Mouse (Mus musculus) adrenal gland (tissue): ENCODE data around the gene Atp5c1.

Experiments used
- intact Hi-C: fragments of 180-260 bp; cut with DNase I; formaldehyde crosslinking; loops from one replicate; pipeline ENCODE4 v1.15.1; 2025

Atp5c1 gene

DNA sequence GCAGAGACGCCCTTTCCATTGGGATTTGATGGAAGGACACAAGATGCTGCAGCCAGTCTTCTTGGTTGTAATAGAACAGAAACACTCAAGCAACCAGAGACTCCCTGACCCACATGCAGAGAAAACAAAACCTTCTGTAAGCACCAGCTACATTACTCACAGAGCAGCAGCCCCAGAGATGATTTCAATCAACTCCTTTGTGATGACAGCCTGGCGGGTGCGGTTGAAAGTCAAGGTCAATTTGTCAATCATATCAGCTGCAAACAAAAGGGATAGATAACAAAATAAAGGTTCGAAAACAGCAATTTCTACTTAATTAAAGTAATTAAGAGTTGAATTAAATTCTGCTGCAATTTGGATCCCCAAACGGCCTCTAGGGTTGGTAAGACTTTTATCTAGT lies 21.5 kb downstream of the Atp5c1 start:
- intact Hi-C loops = no loop called here

DNA sequence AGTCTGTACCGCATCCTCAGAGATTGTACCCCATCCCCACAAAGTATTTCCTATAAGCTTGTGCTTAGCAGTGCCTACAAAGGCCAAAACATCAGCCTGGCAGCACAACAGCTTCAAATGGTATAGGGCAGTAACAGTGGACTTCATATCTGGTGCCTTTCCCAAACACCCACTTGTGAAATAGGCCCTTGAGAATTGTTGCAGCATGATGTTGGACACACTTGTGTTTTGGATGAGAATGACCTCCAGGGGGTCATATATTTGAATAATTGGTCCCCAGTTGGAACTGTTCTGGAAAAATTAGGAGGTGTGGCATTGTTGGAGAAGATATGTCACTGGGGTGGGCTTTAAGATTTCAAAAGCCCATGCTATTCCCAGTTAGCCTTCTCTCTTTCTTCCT lies 28.3 kb downstream of the Atp5c1 start:
- intact Hi-C loops = no loop called here

DNA sequence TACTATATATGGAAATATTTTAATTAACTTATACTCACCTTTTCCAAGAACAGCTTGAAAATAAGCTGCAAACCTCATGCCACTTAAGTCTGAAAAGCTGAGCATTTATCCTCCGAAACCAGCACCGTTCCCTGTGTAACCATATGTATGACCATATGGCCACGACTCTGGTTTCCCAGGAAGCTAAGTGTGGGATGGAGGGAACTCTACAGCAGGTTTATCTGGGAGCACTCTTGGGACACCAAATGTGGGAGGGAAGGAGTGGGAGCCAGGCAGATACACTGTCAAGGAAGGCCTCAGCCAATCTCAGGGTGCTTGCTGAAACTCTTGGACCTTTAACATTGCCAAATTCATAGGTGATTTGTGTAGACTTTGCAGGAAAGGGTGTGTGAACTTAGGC lies 29.4 kb downstream of the Atp5c1 start:
- intact Hi-C loops = no loop called here

DNA sequence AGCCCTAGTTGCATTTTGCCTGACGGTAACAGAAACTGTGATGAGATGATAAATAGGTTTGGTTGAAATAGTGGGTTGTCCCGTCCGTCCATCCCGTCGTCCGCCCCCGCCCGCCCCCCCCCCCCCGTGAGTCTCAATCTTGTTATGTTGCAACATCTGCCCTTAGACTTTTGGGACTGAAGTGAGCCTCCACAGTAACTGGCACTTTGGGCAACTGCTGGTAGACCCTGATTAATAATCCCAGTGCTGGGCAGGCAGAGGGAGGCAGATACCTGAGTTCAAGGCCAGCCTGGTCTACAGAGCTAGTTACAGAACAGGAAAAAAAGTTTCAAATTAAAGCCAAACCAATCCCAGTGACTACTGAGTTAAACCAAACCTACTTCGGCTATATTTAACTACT lies 30.9 kb downstream of the Atp5c1 start:
- intact Hi-C loops = loop anchor here (5.0 kb wide), 1 partner anchor 38 kb away; no protein-coding TSS in a partner anchor

DNA sequence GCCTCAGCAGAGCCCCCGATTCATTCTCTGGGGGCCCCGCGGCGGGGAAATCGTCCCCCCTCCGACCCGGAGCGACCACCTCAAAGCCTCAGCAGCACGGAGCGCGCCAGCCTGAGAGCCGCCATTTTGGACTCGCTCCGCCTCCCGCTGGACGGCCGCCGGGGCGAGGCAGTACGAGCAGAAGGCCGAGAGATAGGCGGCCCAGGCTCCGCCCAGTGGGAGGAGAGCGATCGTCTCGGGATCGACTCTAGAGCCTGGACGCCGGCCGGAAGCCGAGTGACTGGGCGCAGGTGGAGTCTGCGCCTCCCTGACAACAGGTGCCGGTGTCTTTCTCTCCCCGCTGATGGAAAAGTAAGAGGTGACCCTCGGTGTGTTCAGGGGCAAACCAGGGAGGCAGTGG lies 31.8 kb downstream of the Atp5c1 start, which contains the start of gene Taf3:
Gene Taf3 (minus strand): TSS at position 136 of the 400 bp plus-strand sequence.
- intact Hi-C loops = loop anchor here (5.0 kb wide), 1 partner anchor 39 kb away; no protein-coding TSS in a partner anchor

DNA sequence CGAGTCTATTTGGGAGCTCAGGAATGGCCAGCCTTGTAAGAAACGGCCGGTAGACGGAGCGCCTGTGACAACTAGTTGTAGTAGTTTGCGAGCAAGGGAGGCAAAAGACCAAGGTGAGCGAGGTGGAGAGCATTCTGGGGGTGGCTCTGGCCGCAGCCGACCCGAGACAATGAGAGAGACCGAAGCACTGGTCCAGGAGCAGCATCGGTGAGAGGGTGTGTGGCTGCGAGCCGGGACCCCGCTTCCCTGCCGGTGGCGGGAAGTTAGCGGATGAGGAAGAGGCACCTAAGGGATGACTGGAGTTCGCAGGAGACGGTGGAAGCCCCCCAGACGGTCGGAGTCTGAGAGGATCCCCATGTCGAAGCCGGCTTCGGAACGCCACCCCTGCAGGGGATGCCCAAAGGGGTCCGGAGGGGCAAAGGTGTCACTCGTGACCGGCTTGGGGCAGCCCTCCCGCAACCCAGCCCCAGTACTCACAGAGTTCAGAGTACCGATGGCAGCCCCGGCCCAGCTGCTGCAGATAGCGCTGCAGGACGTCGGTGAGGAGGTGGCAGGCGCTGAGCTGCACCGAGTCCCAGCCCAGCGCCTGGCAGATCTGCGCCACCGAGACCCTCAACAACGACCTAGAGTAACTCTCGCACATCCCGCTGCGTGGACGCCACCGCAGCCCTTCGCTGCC lies 32.4 kb downstream of the Atp5c1 start:
- intact Hi-C loops = loop anchor here (5.0 kb wide), 1 partner anchor 39 kb away; no protein-coding TSS in a partner anchor

DNA sequence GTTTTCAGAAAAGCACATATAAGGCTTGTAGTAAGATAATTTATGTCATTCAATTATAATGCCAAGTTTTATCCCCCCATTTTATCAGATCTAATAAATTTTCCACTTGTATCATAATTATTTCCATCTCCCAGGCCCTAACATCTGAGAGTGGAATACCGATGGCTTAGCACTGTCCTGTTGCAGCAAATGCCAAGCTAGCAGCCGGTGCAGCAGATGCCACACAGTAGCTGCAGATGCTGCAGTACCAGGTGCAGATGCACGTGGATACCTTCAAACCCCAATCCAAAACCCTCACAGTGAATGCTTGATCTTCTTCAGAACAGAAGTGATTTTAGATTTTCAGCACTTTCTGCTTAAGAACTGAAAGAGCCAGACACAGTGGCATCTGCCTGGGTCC lies 45.3 kb downstream of the Atp5c1 start:
- intact Hi-C loops = no loop called here

DNA sequence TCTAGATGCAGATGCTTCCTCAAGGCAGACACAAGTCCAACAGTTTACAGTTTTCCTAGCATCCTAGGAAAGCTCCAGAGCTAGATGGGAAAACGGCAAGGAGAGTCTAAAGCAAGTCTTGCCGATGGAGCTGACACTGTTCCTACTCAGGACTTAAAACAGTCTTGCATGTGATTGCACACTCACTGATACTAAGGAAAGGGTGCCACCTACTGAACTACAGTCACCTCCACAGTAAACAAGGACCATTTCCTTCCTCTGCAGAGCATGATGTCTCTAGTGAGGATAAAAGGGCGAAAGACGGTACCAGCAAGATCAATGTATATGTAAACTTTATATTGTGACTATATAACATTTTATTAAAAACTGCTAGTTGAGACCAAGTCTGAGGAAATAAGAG lies 46.6 kb downstream of the Atp5c1 start:
- intact Hi-C loops = no loop called here

DNA sequence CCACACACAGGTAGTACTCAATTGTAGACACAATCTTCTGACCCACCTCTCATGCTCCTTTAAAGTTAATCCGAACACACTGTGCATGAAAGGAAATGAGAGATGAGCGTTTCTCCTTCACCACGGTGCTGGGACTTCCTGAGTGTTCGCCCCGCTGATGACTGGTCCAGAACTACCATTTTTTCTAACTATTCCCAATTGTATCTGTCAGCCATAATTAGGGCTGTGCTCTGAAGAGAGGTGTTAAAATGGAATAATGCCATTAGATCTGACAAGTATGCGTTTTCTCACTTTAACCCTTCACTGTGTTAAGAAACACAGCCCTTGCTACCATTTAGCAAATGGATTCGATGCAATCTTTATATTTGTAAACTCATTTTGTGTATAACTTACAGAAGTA lies 50.6 kb downstream of the Atp5c1 start:
- intact Hi-C loops = no loop called here

DNA sequence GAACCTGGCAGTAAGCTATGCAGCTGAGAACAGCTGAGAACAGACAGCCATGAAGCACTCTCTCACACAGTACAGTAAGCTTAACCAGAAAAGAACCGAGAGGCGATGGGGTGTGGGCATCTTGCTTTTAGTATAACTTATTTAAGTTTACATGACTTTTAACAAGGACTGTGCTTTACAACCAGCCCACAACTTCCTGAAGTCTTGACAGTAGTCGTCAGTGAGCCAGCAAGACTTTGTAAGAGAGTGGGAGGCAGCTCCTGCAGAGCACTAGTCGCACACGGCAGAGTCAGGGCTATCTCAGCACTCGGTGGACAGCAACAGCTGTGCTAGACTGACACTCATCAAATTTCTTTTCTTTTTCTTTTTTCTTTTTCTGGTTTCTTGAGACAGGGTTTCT lies 56.0 kb downstream of the Atp5c1 start:
- intact Hi-C loops = no loop called here

DNA sequence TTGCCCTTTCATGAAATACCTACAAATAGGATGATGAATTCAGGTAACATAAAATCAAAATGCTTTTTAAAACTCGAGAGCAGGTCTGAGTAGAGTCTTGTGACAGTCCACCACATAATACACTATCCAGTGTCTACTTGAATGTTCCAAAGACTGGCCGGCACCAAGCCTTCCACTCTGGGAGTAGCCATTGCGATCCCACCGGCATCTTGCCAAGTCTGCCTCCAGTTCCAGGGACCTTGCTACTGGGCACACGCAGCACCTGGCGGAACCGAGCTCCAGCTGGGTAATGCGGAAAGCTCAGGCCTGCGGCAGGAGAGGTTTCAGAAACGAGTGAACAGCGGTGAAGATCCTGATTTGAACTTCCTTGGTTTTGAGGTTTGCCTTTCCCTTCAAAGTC lies 59.0 kb downstream of the Atp5c1 start:
- intact Hi-C loops = no loop called here

DNA sequence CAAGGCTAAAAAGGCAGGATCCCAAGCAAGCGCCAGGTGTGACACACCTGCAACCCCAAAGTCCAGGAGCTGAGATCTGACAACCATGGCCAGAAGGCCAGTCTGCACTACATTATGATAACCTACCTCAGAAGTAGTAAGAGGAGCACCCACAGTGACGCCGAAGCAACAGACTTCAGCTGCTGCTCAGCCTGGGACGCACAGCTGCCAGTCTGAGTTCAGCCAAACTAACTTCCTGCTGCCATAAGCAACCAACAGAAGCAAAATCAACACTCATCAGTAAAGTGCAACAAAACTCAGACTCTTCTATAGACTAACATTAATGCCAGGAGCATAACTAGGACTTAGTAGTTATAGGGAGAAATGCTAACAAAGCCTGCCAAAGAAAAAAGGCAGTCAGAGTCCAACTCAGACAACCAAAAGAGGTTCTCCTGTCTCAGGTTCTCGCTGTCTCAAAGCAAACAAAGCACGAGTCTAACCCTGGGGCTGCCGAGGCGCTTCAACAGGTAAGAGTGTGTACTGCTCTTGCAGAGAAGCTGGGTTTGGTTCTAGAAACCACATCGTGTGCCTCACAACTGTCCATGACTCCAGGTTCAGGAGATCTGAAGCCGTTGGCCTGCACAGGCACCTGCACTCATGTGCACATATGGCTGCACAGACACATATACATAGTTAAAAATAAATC lies 65.2 kb downstream of the Atp5c1 start:
- intact Hi-C loops = no loop called here

DNA sequence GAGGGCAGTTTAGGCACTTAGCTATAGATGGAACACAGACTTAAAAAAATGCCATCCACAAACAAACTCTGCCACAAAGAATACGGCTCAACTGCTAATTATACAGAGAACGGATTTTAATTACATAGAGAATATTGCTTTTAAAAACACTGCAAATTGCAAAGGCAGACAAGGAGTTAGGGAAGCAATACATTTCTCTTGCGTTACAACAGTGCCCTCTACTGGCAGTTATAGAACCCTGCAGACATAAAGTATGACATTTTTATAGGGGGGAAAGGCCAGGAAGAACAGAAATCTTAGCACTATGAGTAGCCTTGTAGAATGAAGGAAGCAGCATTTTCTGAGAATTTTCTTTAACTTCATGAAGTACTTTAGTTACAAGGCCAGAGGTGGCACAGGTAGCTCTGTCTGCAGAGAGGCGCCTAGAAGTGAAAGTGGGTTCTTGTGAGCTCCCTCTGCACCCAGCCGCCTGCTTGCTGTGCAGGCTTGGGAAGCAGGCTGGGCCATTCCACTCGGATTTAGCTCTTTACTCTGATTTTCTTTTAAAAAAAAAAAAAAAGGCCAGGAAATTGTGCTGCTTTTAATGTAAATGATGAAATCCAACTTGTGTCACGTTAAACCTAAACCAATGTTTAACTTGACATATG lies 69.9 kb downstream of the Atp5c1 start:
- intact Hi-C loops = no loop called here

DNA sequence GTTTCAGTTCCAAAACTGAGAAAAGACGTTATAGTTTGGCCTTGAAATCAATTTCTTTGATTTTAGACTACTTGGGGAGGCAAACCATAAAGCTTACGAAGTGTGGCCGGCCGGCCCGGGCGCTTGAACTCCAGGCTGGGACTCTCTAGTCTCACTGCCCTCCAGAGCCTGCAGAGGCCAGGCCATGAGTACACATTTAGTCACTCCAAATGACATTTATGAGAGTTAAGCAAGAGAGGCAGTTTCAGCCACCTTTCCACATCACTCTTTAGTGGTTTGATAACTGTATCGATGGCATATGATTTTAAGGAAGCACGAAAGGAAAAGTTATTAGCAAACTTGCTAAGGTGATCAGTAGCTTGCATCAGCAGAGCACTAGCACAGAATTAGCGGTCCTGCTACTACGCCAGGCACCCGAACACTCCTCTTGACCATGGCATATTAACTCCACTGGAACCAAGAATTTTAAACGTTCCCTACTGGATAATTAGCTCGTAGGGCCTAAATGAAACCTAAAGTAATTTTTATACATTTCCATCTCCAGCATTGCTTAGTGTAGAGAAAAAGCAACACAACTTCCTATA lies 70.5 kb downstream of the Atp5c1 start:
- intact Hi-C loops = loop anchor here (2.0 to 5.0 kb wide), 3 partner anchors 122 to 1335 kb away; partner anchors contain the start of gene 9230102O04Rik

DNA sequence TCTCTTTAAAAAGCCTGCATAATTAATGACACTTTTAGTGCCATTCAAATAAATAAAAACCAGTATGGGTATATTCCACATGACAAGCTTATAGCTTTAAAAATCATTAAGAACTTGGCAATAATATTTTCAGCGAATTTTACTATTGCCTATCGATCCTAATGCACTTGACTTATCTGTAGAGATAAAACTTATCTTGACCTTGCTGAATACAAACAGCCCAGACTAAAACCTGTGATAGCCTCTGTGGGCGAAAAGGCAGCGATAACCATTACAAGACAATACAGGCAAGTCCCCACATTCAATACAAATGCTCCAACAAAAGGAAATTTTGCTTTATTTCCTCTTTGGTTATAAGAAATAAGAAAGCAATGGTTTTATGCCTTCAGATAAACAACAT lies 71.7 kb downstream of the Atp5c1 start:
- intact Hi-C loops = loop anchor here (2.0 to 5.0 kb wide), 3 partner anchors 121 to 1334 kb away; partner anchors contain the start of gene 9230102O04Rik
